8 mouse cellular contexts compared by ENCODE assay signal in the genomic region with DNA sequence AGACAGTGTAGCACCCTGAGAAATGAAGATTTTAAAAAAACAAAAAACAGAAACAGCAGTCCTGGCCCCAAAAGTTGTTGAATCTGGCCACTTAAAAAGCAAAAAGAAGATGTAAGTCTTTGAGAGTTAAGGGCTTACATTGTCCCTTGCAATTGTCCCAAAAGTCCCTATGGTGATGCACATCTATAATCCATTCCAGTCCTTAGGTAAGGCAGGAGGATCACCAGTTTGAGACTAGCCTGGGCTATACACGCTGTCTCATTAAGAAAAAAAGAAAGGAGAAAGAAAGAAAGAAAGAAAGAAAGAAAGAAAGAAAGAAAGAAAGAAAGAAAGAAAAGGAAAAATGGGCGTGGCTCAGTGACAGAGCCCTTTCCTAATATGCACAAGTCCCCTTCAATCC. TPM values are rescaled to one million over a fixed set of nuclear protein-coding genes. Genes with fewer than 3 reads are reported as not detected.
DNase-seq lines count a peak whose midpoint lies in the region; ATAC-seq and TF ChIP-seq lines count a peak whose summit lies in the region.

No protein-coding gene starts in this region.

- no peaks in the 10 kb centered on the region for H3K9me3 ChIP-seq in embryonic facial prominence, embryonic 12.5 days
- no peaks in the 10 kb centered on the region for H3K9me3 ChIP-seq in hindbrain, postnatal 0 days (ENCODE audit: low read length)
- no peaks in the 10 kb centered on the region for H3K9me3 ChIP-seq in midbrain, embryonic 16.5 days (replicated peaks; ENCODE audit: control insufficient read depth, low read length, poor library complexity, severe bottlenecking)

- no peaks in the 10 kb centered on the region for H3K27me3 ChIP-seq in kidney, adult 2 months (replicated peaks; ENCODE audit: control insufficient read depth, insufficient read depth, low read length)
- no peaks in the 10 kb centered on the region for H3K27me3 ChIP-seq in embryonic facial prominence, embryonic 12.5 days
- H3K27me3 ChIP-seq in hindbrain, postnatal 0 days (ENCODE audit: insufficient read depth, low read length) = no peaks in the 10 kb centered on the region
- no peaks in the 10 kb centered on the region for H3K27me3 ChIP-seq in midbrain, embryonic 16.5 days (ENCODE audit: control insufficient read depth, insufficient read depth, low read depth, low read length)

- no peak; the same call in 1 of the 2 replicates for ATAC-seq in embryonic facial prominence, embryonic 12.5 days (ENCODE audit: insufficient number of reproducible peaks, insufficient read depth, low FRiP score, low TSS enrichment)
- no peak for ATAC-seq in hindbrain, postnatal 0 days
- peak; percentile 26 for ATAC-seq in midbrain, embryonic 16.5 days

- WGBS in kidney, adult 2 months = 37% methylated on average over 2 of the region's 2 CpGs
- 32% methylated on average over 2 of the region's 2 CpGs for WGBS in embryonic facial prominence, embryonic 12.5 days
- 8% methylated on average over 2 of the region's 2 CpGs for WGBS in hindbrain, postnatal 0 days
- 11% methylated on average over 2 of the region's 2 CpGs for WGBS in midbrain, embryonic 16.5 days

- H3K36me3 ChIP-seq in kidney, adult 2 months (ENCODE audit: control insufficient read depth, insufficient read depth, low read length) = no peaks in the 10 kb centered on the region
- no peaks in the 10 kb centered on the region for H3K36me3 ChIP-seq in embryonic facial prominence, embryonic 12.5 days
- H3K36me3 ChIP-seq in hindbrain, postnatal 0 days (ENCODE audit: insufficient read depth, low read length) = no peaks in the 10 kb centered on the region
- H3K36me3 ChIP-seq in midbrain, embryonic 16.5 days (ENCODE audit: control insufficient read depth, insufficient read depth, low read length) = no peaks in the 10 kb centered on the region

- no peak overlapping the region for H3K9ac ChIP-seq in embryonic facial prominence, embryonic 12.5 days
- H3K9ac ChIP-seq in hindbrain, postnatal 0 days (replicated peaks; ENCODE audit: low read length) = peak overlapping the region; percentile 46; the same call in 1 of the 2 replicates
- peak overlapping the region; percentile 72 for H3K9ac ChIP-seq in midbrain, embryonic 16.5 days (ENCODE audit: low read depth, low read length)

- no peak for DNase-seq in kidney, adult 2 months
- DNase-seq in kidney, postnatal 4 days = no peak
- DNase-seq in hindbrain, postnatal 0 days (ENCODE audit: low spot score) = no peak
- DNase-seq in layer of hippocampus, adult 18-20 months (ENCODE audit: low spot score in 2 of 2) = no peak
- no peak for DNase-seq in cerebellum, adult 11 months
- no peak for DNase-seq in frontal cortex, postnatal 36 days (ENCODE audit: low spot score in 2 of 2)

- H3K4me1 ChIP-seq in kidney, adult 2 months (ENCODE audit: control insufficient read depth, insufficient read depth, low read length) = peaks cover 23% of the 10 kb centered on the region
- H3K4me1 ChIP-seq in embryonic facial prominence, embryonic 12.5 days = peaks cover 19% of the 10 kb centered on the region; the same call in 1 of the 2 replicates
- H3K4me1 ChIP-seq in hindbrain, postnatal 0 days (ENCODE audit: insufficient read depth, low read length) = peaks cover 28% of the 10 kb centered on the region
- H3K4me1 ChIP-seq in midbrain, embryonic 16.5 days (ENCODE audit: control insufficient read depth, insufficient read depth, low read length) = peaks cover 28% of the 10 kb centered on the region

- H3K4me3 ChIP-seq in kidney, adult 2 months (ENCODE audit: insufficient read depth, low read depth, low read length) = no peak overlapping the region
- H3K4me3 ChIP-seq in embryonic facial prominence, embryonic 12.5 days = peak overlapping the region; percentile 40
- peak overlapping the region; percentile 30 for H3K4me3 ChIP-seq in hindbrain, postnatal 0 days (ENCODE audit: low read length)
- peak overlapping the region; percentile 43 for H3K4me3 ChIP-seq in midbrain, embryonic 16.5 days (ENCODE audit: low read depth, low read length)

- peak overlapping the region; percentile 24; the same call in 1 of the 2 replicates for H3K27ac ChIP-seq in kidney, adult 2 months (ENCODE audit: insufficient read depth, low read depth, low read length)
- no peak overlapping the region for H3K27ac ChIP-seq in embryonic facial prominence, embryonic 12.5 days
- peak overlapping the region; percentile 86 for H3K27ac ChIP-seq in hindbrain, postnatal 0 days
- H3K27ac ChIP-seq in midbrain, embryonic 16.5 days (ENCODE audit: low read length) = peak overlapping the region; percentile 98

- no peak for TF ChIP-seq CTCF in kidney, adult 2 months (conservative IDR thresholded peaks at IDR 0.05; ENCODE audit: insufficient read depth, insufficient read length, low read depth, low read length)
- no peak for TF ChIP-seq CTCF in hindbrain, postnatal 0 days (IDR thresholded peaks at IDR 0.05; ENCODE audit: low read depth)

- peak overlapping the region; percentile 56 for H3K4me2 ChIP-seq in embryonic facial prominence, embryonic 12.5 days (replicated peaks)
- H3K4me2 ChIP-seq in hindbrain, postnatal 0 days (ENCODE audit: low read depth, low read length) = peak overlapping the region; percentile 54
- peak overlapping the region; percentile 69 for H3K4me2 ChIP-seq in midbrain, embryonic 16.5 days (ENCODE audit: low read length)

- TF ChIP-seq POLR2A in kidney, adult 2 months (IDR thresholded peaks at IDR 0.05; ENCODE audit: low read depth, low read length) = no peak

RNA-seq across cellular contexts. Expression of gene Itpkb, which starts 34.4 kb away (rescaled TPM):
- polyA plus RNA-seq in kidney, adult 2 months (2012; rRNA removed) = 14.1 and 14.9 TPM in 2 replicates
- polyA plus RNA-seq in embryonic facial prominence, embryonic 12.5 days (2016; fragmentation: Nextera tagmentation; extraction: Ambion mirVana) = 12.8 and 13.3 TPM in 2 replicates
- 16.9 and 19.0 TPM in 2 replicates for total RNA-seq in hindbrain, postnatal 0 days (2014; rRNA removed)
- 4.1 and 4.8 TPM in 2 replicates for polyA plus RNA-seq in hindbrain, postnatal 0 days (2015; fragmentation: Nextera tagmentation; extraction: Ambion mirVana)
- polyA plus RNA-seq in midbrain, embryonic 16.5 days (2015; fragmentation: Nextera tagmentation; extraction: Ambion mirVana) = 2.2 and 2.3 TPM in 2 replicates
- 10 to 100 TPM; 27.2 to 27.4 TPM for total RNA-seq in layer of hippocampus, adult 18-20 months (2021)
